Mouse (Mus musculus) A20 (cell line): Measurements from ENCODE around the gene Hlx.

ENCODE experiments used
- DNase-seq: peaks from one replicate; pipeline ENCODE4 v3.0.0-alpha.2; 2011; ENCODE audit warnings: low read depth, low spot score

Gene Hlx

GRCm38 (mm10) chr1:184733300-184734066, 1.1 kb upstream of the Hlx start:
- no peak for DNase-seq

GRCm38 (mm10) chr1:184731644-184732545, 524 bp downstream of the Hlx start:
- DNase-seq, result no peak

- DNase-seq, result no peak
Measured at GRCm38 (mm10) chr1:184731091-184731640, 1.3 kb downstream of the Hlx start.

DNA sequence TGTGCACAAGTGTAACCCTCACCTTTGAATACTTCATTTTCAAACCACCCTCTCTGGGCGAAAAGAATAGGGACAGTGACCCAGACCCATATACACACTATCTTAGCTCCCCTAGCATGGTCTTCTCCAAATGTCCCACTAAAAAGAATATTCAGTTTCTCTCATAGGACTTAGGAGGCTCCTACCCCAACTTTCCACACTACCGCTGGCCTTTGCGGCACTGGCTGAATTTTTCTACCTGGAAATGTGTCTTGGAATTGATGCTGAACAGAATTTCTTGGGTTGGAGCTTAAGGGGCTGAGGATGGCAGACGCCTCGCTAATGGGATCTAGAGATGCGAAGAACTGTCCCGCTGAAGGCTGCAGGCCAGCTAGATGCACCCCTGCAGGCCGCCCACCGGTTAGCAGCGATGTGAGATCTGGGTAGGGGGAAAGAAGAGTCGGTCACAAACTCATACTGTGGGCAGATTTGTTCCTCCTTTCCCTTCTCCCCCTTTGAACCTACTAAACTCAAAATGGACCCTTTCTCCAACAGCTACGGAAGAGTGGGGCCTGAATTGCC, 1.9 kb downstream of the Hlx start:
- no peak for DNase-seq

DNA sequence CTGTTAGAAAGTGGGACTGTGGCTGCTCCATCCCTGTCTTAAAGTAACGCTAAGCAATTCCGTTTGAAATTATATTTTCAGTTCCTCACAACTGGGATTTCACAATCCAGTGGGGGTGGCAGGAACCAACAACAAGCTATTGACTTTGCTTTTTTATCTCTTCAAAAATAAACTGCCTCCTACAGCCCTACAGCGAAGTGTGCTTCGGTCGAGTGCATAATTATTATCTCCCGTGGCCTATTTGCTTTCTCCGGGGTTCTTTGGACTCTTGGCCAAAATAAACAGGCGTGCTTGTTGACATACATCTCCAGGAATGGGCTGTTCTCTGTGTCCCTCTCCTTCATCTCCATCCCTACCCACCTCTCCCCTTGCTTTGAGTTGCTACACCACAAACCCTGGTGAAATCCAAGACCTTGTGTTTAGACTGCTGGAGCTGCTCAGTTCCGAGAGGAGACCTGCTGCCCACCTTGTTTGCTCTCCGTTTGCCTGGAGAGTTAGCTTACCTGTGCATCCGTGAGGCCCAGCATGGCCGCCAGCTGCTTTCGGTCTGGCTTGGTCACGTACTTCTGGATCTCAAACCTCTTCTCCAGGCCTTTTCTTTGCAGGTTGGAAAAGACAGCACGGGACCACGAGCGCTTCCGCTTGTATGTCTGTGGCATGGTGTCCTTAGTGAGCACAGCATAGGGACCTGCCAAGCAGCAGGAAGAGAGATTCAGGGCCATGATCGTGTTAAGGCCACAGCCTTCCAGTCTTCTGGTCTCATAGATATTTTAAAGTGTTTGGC, 2.9 kb downstream of the Hlx start:
- DNase-seq, result no peak

DNA sequence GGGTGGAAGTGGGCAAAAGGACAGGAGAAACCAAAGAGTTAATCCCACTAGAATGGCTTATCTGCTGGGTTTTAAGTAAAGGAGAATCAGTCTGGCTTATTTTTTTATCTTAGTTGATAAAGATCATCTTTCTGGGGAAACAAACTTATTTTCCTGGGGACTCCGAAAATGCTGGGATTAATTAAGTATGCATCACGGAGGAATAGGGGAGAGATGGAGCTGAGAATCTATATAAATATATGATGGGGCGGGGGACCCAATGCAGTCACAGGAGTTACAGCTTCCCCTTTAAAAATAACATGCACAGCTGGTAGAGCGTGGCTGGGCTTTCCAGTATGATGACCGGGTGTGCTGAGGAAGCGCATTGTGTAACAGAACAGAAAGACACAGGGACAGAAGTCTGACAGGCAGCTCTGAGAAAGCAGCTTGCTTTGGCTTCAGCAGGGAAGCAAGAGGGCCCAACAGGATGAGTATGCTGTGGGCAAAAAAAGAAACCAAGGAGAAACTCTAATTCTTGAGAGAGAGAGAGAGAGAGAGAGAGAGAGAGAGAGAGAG, 3.8 kb downstream of the Hlx start:
- DNase-seq, result peak; percentile 16

- no peak for DNase-seq
Measured at GRCm38 (mm10) chr1:184727401-184728265, 4.8 kb downstream of the Hlx start.

DNA sequence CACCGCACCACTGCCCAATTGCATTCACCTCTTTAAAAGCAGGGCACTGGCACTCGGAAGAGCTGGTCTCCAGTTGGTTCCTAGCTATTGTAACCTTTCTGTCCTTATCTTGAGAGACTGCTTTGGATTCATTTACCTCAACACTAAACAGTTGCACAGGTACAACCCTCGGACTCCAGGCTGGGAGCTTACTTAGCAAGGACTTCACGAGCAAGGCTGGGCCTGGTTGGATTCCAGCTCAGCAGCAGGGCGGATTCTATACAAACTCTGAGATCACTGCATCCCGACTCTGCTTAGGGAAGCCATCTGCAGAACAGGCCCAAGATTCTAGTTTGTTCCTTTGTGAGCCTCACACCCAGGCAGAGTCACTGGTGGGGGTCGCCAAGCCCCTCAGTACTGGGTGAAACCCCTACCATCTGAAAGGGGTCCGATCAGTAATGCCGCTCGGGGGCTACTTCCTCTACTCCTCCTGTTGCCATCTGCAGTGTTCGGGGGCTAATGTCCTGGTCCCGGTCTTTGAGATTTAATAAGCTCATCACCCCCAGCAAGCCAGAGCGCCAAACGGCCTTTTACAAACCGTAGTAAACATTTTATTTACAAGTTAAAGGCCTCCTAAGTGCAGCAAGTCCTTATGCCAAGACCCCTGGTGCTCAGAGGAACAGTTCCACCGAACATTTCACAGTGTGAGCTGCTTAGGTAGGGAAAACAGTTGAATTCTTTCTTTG, 5.7 kb downstream of the Hlx start:
- DNase-seq, result no peak

- no peak for DNase-seq
Measured at GRCm38 (mm10) chr1:184725318-184725790, 7.1 kb downstream of the Hlx start.

- DNase-seq, result no peak
Measured at GRCm38 (mm10) chr1:184724551-184725317, 7.7 kb downstream of the Hlx start.

- no peak for DNase-seq
Measured at GRCm38 (mm10) chr1:184723899-184724298, 8.5 kb downstream of the Hlx start.

GRCm38 (mm10) chr1:184721121-184721520, 11.3 kb downstream of the Hlx start:
- DNase-seq, result no peak

- DNase-seq, result no peak
Measured at GRCm38 (mm10) chr1:184720162-184721025, 12.0 kb downstream of the Hlx start.

DNA sequence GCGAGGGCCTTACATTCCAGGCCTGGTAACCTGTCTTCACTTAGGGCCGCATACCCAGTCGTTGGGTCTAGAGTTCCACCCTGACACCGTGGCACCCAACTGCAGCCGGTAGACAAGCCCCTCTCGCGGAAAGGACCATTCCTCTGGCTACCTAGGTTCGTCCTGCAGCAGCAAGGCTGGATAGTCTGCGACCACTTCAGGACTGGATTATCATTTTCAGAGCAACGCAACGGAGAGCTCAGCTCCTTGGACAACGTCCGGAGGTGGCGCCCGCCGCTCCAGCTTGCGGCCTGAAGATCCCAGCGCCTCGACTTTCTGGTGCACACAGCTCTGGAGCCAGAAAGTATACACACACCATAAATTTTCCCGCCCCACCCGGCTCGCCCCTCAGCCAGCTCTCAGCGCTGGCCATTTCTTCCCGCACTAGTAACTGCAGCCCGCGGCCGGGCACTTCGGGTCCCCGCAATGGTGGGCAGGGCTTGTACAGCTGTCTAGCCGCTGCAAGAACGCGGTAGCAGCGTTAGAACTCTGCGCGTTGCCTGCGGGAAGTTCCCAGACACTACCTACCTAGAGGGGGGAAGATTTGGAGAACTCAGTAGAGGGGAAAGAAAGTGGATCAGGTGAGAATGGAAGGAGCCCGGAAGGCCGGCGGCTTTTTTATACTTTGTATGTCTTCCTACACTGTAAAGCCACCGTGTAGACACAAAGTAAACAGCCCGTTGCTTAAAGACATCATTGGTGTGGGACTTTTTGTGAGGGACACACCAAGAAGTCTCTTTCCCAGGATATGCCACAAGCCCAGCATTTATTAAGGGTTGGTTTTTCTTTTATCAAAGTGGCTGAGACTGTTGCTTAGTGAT, 13.9 kb downstream of the Hlx start:
- DNase-seq, result no peak

DNA sequence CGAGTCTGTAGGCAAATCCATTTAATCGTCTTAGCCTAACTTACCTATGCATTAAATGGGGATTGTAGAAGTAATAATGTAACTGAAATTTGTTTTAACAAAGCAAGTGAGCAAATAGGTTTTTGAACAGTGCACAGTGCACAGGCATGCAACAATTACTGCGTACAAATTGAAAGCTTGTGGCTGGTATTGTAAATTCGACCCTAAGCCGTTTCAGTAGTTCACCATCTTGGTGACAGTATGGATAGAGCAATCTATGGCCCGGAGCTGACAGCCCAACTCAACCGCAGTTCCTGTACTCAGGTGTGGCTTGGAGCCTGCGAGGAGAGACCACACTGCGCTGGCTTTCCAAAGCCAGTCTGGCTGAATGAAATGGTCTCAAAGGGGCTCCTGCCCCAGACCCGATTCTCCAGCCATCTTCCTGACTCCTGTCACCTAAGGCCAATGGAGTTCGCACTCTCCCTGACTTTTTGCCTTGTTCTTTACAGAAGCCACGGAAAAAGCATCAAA, 14.7 kb downstream of the Hlx start:
- no peak for DNase-seq

GRCm38 (mm10) chr1:184717016-184717568, 15.3 kb downstream of the Hlx start:
- DNase-seq, result no peak
